Mouse (Mus musculus) kidney, adult 2 months (tissue): Measurements from ENCODE around the gene Hdgfl2. TPM values are rescaled to one million over a fixed set of nuclear protein-coding genes. Genes with fewer than 3 reads are reported as not detected.

Source experiments
- DNase-seq: peaks from one replicate; pipeline ENCODE4 v3.0.0; 2021
- H3K27ac ChIP-seq: fragments of 200-500 bp; 2 replicates; pipeline ENCODE4 v1.5.1; 2012; ENCODE audit warnings: low read depth, low read length, control low read depth, inconsistent platforms; ENCODE audit not compliant: insufficient read depth
- H3K27me3 ChIP-seq: fragments of 200-500 bp; replicated peaks from 2 replicates; pipeline ENCODE4 v1.6.1; 2012; ENCODE audit warnings: mild to moderate bottlenecking, moderate library complexity, low read length, inconsistent platforms; ENCODE audit not compliant: control insufficient read depth, insufficient read depth
- H3K36me3 ChIP-seq: fragments of 200-500 bp; 2 replicates; pipeline ENCODE4 v1.6.1; 2012; ENCODE audit warnings: mild to moderate bottlenecking, moderate library complexity, low read length, inconsistent platforms; ENCODE audit not compliant: control insufficient read depth, insufficient read depth
- H3K4me1 ChIP-seq: fragments of 200-500 bp; 2 replicates; pipeline ENCODE4 v1.6.1; 2011; ENCODE audit warnings: low read length; ENCODE audit not compliant: control insufficient read depth, insufficient read depth
- H3K4me3 ChIP-seq: fragments of 200-500 bp; 2 replicates; pipeline ENCODE4 v1.5.1; 2011; ENCODE audit warnings: mild to moderate bottlenecking, low read depth, low read length, control low read depth; ENCODE audit not compliant: insufficient read depth
- CTCF ChIP-seq: fragments of 200-500 bp; conservative IDR thresholded peaks from 2 replicates; pipeline ENCODE4 v1.5.1; 2011; ENCODE audit warnings: low read depth, mild to moderate bottlenecking, control low read depth, low read length, moderate library complexity, mixed read lengths; ENCODE audit not compliant: insufficient read depth, insufficient read length
- POLR2A ChIP-seq: fragments of 200-500 bp; IDR thresholded peaks from one replicate; pipeline ENCODE4 v1.6.1; 2011; ENCODE audit warnings: low read depth, low read length, control low read depth
- WGBS: fragments of 180-500 bp; shearing (Covaris S2); methylation state at CpG from one replicate; pipeline ENCODE4 v1.1.7; 2018; 5-methylcytosine and 5-hydroxymethylcytosine counted together
- polyA plus RNA-seq: library from polyadenylated mRNA; depleted of rRNA; stranded (reverse); fragments of >200 nt; gene quantifications from 2 replicates; pipeline ENCODE4 v1.2.3, GENCODE M21; 2012

Hdgfl2 gene
- polyA plus RNA-seq, 1 experiment: 33.5 TPM

DNA sequence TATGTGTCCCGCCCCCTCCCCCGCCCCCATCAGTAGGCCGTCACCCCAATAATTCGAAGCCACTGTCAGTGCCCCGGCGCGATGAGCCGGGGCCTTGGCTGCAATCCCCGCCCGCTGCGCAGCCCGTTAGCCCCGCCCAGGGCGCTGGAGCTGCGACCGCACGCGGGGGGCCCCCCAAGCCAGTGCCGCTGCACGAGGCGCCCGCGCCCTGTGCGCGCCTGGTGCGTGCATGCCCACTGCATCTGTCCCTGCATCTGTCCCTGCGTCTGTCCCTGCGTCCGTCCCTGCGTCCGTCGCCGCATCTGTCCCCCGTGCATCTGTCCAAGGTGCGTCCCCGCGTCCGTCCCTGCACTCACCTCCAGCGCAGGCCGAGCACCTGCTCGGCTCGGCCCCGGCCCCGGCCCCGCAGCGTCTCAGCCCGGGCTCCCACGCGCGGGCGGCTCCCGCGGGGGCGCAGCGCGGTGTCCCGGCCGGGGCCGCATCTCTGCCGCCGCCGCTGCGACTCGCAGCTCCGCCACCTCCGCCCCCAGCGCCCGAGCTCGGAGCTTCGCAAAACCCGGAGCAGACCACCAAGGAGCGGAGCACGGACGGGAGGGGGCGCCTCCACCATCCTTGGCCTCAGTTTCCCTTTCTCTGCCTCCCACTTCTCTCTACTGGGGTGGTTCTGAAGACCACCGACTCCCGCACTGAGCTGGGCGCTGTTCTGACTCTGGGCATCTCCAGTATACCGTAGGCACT is 60.6 kb downstream of the Hdgfl2 start, which contains the start of gene Sema6b:
Gene Sema6b (minus strand): TSS at position 486 of the 738 bp plus-strand sequence.
- Histone ChIP-seq H3K27ac (no peak within 1 kb of the TSS), H3K4me3 (peak within 1 kb of the TSS; percentile 68), H3K27me3 (no peaks in the 10 kb centered on the region), H3K4me1 (no peaks in the 10 kb centered on the region), H3K36me3 (no peaks in the 10 kb centered on the region)
- WGBS: 2% methylated on average over 75 of the region's 79 CpGs
- no peak for DNase-seq
- TF ChIP-seq CTCF (no peak), POLR2A (no peak)

DNA sequence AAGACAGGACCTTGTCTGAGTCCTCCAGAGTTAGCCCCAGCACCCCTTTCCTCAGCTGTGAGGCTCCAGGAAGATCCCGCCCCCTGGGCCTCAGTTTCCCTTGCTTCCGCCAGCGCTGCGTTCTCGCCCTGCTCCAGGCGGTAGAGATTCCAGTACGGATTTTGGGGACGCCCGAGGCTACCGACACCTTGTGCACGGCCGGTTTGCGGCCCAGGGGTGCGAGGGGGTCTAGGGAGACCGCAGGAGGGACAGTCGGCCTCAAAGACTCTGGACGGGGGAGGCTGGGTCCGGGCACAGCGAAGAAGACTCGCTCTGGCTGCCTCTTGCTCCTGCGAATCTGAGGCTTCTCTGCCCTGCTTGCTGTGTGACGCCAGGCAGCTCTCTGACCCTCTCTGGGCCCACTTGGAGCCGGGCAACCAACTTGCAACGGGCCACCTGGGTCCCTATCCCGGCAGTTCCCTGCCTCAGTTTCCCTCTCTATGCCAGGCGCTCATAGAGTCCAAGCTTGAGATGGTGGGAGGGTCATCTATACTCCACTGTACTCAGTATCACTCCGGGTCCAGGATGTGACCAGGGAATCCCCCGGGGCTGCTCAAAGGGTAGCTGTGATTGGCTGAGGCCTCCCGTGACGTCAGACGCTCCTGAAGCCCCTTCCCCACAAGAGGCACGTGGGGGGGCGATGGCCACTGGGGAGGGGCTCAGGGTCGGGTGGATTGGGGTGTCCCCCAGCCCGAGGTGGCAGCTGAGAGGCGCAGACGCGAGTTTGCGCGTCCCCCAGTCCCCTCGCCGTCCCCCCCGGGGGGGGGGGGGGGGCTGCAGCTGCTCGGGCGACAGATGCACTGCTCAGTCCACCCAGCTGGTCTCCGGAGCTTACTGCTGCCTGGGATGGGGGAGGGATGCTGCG is 62.5 kb downstream of the Hdgfl2 start:
- TF ChIP-seq POLR2A (no peak), CTCF (no peak)
- Histone ChIP-seq H3K27ac (no peak overlapping the region), H3K36me3 (no peaks in the 10 kb centered on the region), H3K4me1 (no peaks in the 10 kb centered on the region), H3K27me3 (no peaks in the 10 kb centered on the region), H3K4me3 (no peak overlapping the region)
- no peak for DNase-seq
- WGBS: 3% methylated on average over 43 of the region's 47 CpGs

DNA sequence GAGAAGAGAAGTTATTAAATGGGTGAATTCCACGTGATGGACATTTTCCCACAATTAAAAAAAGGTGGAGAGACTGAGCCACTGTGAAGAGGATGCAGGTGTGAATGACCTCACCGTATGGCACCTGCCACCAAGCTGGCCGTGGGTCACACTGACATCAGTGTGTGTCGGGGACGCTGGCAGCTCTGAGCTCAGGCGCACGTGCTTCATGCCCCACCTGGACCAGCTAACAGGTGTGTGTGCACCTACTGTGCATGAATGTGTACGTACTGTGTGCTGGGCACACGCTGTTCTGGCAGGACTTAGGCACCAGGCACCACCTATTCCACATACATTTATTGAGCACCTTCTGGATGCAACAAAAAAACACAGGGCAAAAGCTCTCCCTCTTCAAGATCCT is 65.1 kb downstream of the Hdgfl2 start:
- Histone ChIP-seq H3K4me3 (no peak overlapping the region), H3K27me3 (no peaks in the 10 kb centered on the region), H3K27ac (no peak overlapping the region), H3K4me1 (no peaks in the 10 kb centered on the region), H3K36me3 (no peaks in the 10 kb centered on the region)
- WGBS: 80% methylated on average over 9 of the region's 9 CpGs
- TF ChIP-seq POLR2A: no peak
- TF ChIP-seq CTCF: no peak
- DNase-seq: no peak

DNA sequence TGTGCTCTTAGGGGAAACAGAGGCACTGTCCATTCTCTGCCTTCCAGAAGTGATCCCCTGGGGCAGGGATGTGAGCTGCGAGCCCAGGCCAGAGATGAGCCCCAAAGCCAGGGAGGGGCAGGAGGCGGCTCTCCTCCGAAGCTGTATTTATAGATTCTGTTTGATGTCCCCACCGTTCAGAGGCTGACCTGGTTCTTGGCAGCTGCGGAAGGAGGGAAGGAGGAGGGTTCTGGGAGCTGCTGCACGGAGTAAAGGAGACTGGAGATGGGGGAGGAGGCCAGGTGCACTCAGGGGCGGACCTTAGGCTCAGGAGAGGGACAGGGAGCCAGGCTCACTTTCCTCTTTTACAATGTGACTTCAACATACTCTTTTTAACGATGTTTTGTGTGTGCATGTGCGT is 66.7 kb downstream of the Hdgfl2 start:
- no peak for TF ChIP-seq CTCF
- TF ChIP-seq POLR2A: no peak
- H3K4me1 ChIP-seq: no peaks in the 10 kb centered on the region
- WGBS: 31% methylated on average over 9 of the region's 9 CpGs
- no peaks in the 10 kb centered on the region for H3K36me3 ChIP-seq
- H3K27me3 ChIP-seq: no peaks in the 10 kb centered on the region
- no peak overlapping the region for H3K27ac ChIP-seq
- no peak overlapping the region for H3K4me3 ChIP-seq
- DNase-seq: no peak

DNA sequence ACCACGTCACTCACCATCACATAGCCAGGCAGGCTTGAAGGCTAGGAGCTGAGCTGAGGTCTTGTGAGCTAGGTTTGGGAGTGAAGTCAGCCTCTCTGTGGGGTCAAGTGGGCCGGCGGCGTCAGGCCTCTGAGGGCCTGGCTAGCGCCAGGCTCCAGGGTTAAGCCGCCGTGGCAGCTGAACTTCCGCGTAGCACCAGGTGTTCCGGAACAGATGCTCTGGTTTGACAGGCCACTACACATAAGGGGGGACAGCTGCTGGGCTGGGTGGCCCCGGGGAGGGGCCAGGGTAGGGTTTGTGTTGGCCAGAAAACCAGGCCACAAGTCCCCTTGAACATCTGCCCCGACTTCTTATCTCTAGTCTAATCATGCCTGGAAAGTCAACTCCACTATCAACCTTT is 68.0 kb downstream of the Hdgfl2 start:
- Histone ChIP-seq H3K36me3 (no peaks in the 10 kb centered on the region), H3K4me1 (no peaks in the 10 kb centered on the region), H3K4me3 (no peak overlapping the region), H3K27ac (no peak overlapping the region), H3K27me3 (no peaks in the 10 kb centered on the region)
- no peak for DNase-seq
- 65% methylated on average over 12 of the region's 12 CpGs for WGBS
- no peak for TF ChIP-seq POLR2A
- no peak for TF ChIP-seq CTCF

DNA sequence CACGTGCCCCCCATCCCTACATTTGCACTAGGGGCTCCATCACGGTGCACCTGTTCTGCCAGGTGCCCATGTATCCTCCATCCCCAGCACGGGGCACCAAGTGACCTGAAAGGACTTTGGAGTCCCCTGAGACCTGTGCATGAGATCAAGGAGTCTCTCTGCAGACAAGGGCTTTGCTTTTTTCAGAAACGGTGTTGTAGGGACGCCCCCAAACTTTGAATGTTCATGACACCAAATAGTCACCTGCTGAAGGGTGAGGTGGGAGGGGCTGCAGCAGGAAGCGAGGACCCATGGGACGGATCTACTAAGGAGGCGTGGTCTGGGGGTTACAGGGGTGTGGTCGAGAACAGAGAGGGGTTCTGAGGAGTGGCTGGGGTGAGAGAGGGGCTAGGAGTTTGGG is 68.8 kb downstream of the Hdgfl2 start:
- WGBS: 30% methylated on average over 9 of the region's 9 CpGs
- TF ChIP-seq CTCF (no peak), POLR2A (no peak)
- H3K27me3 ChIP-seq: no peaks in the 10 kb centered on the region

DNA sequence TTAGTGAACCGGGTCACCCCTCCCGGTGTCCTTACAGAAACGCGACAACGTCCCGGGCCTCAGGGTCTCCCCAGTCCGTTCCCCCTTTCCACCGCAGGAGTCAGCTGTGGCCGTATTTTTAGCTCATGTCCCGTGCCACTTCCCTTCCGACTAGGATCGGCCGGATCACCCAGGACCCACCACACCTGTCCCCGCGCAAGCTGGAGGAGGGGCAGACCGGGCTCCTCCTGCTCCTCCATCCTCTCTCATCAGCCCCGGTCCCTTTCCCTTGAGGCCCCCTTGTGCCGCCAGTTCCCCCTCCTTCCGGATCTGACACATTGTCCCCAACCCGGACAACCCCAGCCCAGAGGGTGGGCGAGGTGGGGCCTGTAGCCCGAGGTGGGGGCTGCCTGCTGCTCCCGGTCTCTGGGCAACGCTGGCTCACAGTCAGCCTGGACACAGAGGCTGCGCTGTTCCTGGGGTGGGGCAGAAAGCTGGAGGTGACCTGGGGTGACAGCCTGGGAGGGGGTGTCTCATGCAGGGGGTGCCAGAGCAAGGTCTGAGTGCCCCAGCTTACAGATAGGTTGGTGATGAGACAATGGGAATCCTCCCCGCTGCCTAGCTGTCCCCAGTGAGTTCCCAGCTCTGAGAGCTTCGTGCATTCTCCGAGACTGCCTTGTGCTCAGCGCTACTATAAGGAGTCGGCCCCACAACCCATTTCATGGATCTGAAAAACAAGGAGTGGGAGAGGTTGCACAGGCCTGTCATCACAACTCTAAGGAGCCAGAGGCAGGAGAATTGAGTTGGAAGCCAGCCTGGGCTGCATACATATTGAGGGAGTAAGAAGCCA is 69.6 kb downstream of the Hdgfl2 start:
- no peak overlapping the region for H3K27ac ChIP-seq
- H3K4me1 ChIP-seq: no peaks in the 10 kb centered on the region
- H3K36me3 ChIP-seq: no peaks in the 10 kb centered on the region
- H3K27me3 ChIP-seq: no peaks in the 10 kb centered on the region
- H3K4me3 ChIP-seq: no peak overlapping the region
- no peak for TF ChIP-seq CTCF
- no peak for TF ChIP-seq POLR2A
- no peak for DNase-seq
- WGBS: 6% methylated on average over 30 of the region's 30 CpGs

More for the DNA sequence above, 68.8 kb downstream of the Hdgfl2 start:
- Histone ChIP-seq H3K4me3 (no peak overlapping the region), H3K4me1 (no peaks in the 10 kb centered on the region), H3K27ac (no peak overlapping the region), H3K36me3 (no peaks in the 10 kb centered on the region)
- DNase-seq: no peak
